Mouse (Mus musculus) olfactory bulb, adult 2 months (tissue): ENCODE results near the gene Nexn. TPM values are rescaled to one million over a fixed set of nuclear protein-coding genes. Genes with fewer than 3 reads are reported as not detected.
A peak's percentile ranks its signal among the peaks of the same experiment; 100 is the strongest.
"Not testable (repeated sequence)": the region's sequence is repeated elsewhere in the genome, so short reads cannot be mapped to it uniquely, and the experiment has no call there.

ENCODE experiments used
- H3K27ac ChIP-seq: fragments of 200-500 bp; 2 replicates; pipeline ENCODE4 v1.5.1; 2012; ENCODE audit warnings: low read depth, low read length; ENCODE audit not compliant: insufficient read depth
- H3K4me1 ChIP-seq: fragments of 200-500 bp; 2 replicates; pipeline ENCODE4 v1.6.1; 2012; ENCODE audit warnings: low read length; ENCODE audit not compliant: control insufficient read depth, insufficient read depth
- H3K4me3 ChIP-seq: fragments of 200-500 bp; 2 replicates; pipeline ENCODE4 v1.5.1; 2012; ENCODE audit warnings: mild to moderate bottlenecking, low read depth, low read length, moderate library complexity; ENCODE audit not compliant: insufficient read depth
- CTCF ChIP-seq: fragments of 200-500 bp; IDR thresholded peaks from 2 replicates; pipeline ENCODE4 v1.5.1; 2012; ENCODE audit warnings: low read depth, mild to moderate bottlenecking, low read length, moderate library complexity; ENCODE audit not compliant: insufficient read depth
- POLR2A ChIP-seq: fragments of 200-500 bp; IDR thresholded peaks from 2 replicates; pipeline ENCODE4 v1.6.1; 2012; ENCODE audit warnings: mild to moderate bottlenecking, low read depth, low read length, moderate library complexity; ENCODE audit not compliant: insufficient read depth
- WGBS: fragments of 180-500 bp; shearing (Covaris S2); methylation state at CpG from one replicate; pipeline ENCODE4 v1.1.7; 2018; 5-methylcytosine and 5-hydroxymethylcytosine counted together
- polyA plus RNA-seq: library from polyadenylated mRNA; stranded (reverse); fragments of >200 nt; gene quantifications from 2 replicates; pipeline ENCODE4 v1.2.4, GENCODE M21; 2012; ENCODE audit warnings: low replicate concordance; ENCODE audit not compliant: missing spikeins, insufficient read depth, insufficient read length

Gene Nexn
- polyA plus RNA-seq, 1 experiment = not detected

GRCm38 (mm10) chr3:152271071-152271710 is 5.0 kb upstream of the Nexn start:
- 94% methylated on average over 10 of the region's 10 CpGs for WGBS

DNA sequence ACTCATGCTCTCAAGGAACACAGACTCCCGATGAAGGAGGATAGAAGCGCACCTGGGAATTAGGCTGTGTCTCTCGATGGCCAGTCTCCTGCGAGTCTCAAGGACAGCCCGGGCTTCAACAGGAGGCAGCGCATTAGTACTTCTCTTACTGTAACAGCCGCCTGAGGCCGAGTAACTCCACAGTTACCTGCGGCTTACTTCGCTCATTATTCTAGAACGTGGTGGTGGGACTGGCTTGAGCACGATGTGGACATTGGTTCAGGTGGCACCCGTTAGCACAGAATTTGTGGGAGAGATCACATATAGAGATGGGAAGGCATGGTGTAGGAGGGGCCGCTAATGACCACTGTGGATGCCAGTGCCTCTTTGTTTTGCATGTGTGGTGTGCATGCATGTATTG is 1.9 kb upstream of the Nexn start:
- no peak for TF ChIP-seq CTCF
- TF ChIP-seq POLR2A = no peak
- no peak overlapping the region for H3K27ac ChIP-seq
- WGBS = 95% methylated on average over 14 of the region's 14 CpGs
- H3K4me3 ChIP-seq = no peak overlapping the region
- peaks cover 14% of the 10 kb centered on the region for H3K4me1 ChIP-seq

More at GRCm38 (mm10) chr3:152271071-152271710, 5.0 kb upstream of the Nexn start:
- Histone ChIP-seq H3K27ac (no peak overlapping the region), H3K4me1 (peaks cover under 1% of the 10 kb centered on the region; the same call in 1 of the 2 replicates), H3K4me3 (no peak overlapping the region)
- TF ChIP-seq CTCF (no peak), POLR2A (no peak)

- Histone ChIP-seq H3K27ac (no peak overlapping the region), H3K4me3 (peak overlapping the region; percentile 51), H3K4me1 (peaks cover 14% of the 10 kb centered on the region)
- TF ChIP-seq POLR2A (no peak), CTCF (no peak)
- WGBS = 1% methylated on average over 63 of the region's 63 CpGs
Observed at GRCm38 (mm10) chr3:152265351-152266035, 657 bp downstream of the Nexn start.

GRCm38 (mm10) chr3:152264830-152265229 is 1.3 kb downstream of the Nexn start:
- Histone ChIP-seq H3K27ac (no peak overlapping the region), H3K4me1 (peaks cover 14% of the 10 kb centered on the region), H3K4me3 (no peak overlapping the region)
- 51% methylated on average over 12 of the region's 12 CpGs for WGBS
- TF ChIP-seq POLR2A (no peak), CTCF (no peak)

- 56% methylated on average over 10 of the region's 10 CpGs for WGBS
- TF ChIP-seq CTCF = no peak
- no peak for TF ChIP-seq POLR2A
- Histone ChIP-seq H3K27ac (no peak overlapping the region), H3K4me3 (no peak overlapping the region), H3K4me1 (peaks cover 14% of the 10 kb centered on the region)
Observed at GRCm38 (mm10) chr3:152264374-152264773, 1.8 kb downstream of the Nexn start.

GRCm38 (mm10) chr3:152261948-152262347 is 4.2 kb downstream of the Nexn start:
- 45% methylated on average over 8 of the region's 8 CpGs for WGBS
- Histone ChIP-seq H3K4me3 (no peak overlapping the region), H3K27ac (no peak overlapping the region), H3K4me1 (peaks cover 14% of the 10 kb centered on the region)
- TF ChIP-seq POLR2A = no peak
- no peak for TF ChIP-seq CTCF

DNA sequence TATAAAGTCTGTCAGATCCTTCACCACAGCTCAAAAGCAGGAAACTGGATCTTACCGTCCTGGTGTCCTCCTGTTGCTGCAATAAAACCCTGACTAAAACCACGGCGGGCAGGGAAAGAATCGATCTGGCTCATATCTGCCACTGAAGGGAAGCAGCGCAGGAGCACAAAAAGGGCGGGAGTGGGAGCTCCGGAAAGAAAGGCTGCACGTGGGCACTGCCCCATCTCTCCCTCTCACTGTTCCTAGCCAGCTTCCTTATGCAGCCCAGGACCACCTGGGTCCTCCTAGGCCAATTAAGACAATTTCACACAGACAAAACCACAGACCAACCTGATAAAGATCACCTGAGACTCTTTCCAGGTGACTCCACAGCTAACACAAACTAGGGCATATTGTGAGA is 4.7 kb downstream of the Nexn start:
- no peak overlapping the region for H3K4me3 ChIP-seq
- no peak overlapping the region for H3K27ac ChIP-seq
- TF ChIP-seq CTCF (no peak), POLR2A (no peak)
- WGBS = 68% methylated on average over 8 of the region's 8 CpGs
- H3K4me1 ChIP-seq = peaks cover 14% of the 10 kb centered on the region

GRCm38 (mm10) chr3:152260362-152260761 is 5.8 kb downstream of the Nexn start:
- Histone ChIP-seq H3K4me3 (no peak overlapping the region), H3K4me1 (peaks cover 5% of the 10 kb centered on the region; the same call in 1 of the 2 replicates), H3K27ac (no peak overlapping the region)
- 93% methylated on average over 1 of the region's 1 CpGs for WGBS
- no peak for TF ChIP-seq CTCF
- no peak for TF ChIP-seq POLR2A

- 26% methylated on average over 9 of the region's 9 CpGs for WGBS
- not testable (repeated sequence) for H3K4me3 ChIP-seq, H3K4me1 ChIP-seq, H3K27ac ChIP-seq
Observed at GRCm38 (mm10) chr3:152259409-152259808, 6.7 kb downstream of the Nexn start.

- Histone ChIP-seq H3K4me1 (no peaks in the 10 kb centered on the region), H3K4me3 (no peak overlapping the region), H3K27ac (no peak overlapping the region)
- WGBS = 89% methylated on average over 3 of the region's 3 CpGs
- TF ChIP-seq CTCF (no peak), POLR2A (no peak)
Observed at GRCm38 (mm10) chr3:152257528-152257927, 8.6 kb downstream of the Nexn start.
